Mouse (Mus musculus): ENCODE results near the gene Nmd3. TPM values are rescaled to one million over a fixed set of nuclear protein-coding genes. Genes with fewer than 3 reads are reported as not detected.

Gene Nmd3
- polyA plus RNA-seq, 1 experiment from 2014 or later: 119 TPM

GRCm38 (mm10) chr3:69765206-69765605 is 43.4 kb downstream of the Nmd3 start:
- Histone ChIP-seq H3K4me2 (replicated peaks) (no peak overlapping the region), H3K27me3 (no peaks in the 10 kb centered on the region), H3K27ac (no peak overlapping the region), H3K4me1 (no peaks in the 10 kb centered on the region), H3K9ac (no peak overlapping the region), H3K36me3 (0 out of 2 replicates have a peak, but pooled peaks cover 5% of the 10 kb centered on the region), H3K9me3 (no peaks in the 10 kb centered on the region), H3K4me3 (no peak overlapping the region)
- 95% methylated on average over 11 of the region's 11 CpGs for WGBS
- no peak for ATAC-seq (ENCODE audit: insufficient number of reproducible peaks, insufficient read depth, low FRiP score, low TSS enrichment)

DNA sequence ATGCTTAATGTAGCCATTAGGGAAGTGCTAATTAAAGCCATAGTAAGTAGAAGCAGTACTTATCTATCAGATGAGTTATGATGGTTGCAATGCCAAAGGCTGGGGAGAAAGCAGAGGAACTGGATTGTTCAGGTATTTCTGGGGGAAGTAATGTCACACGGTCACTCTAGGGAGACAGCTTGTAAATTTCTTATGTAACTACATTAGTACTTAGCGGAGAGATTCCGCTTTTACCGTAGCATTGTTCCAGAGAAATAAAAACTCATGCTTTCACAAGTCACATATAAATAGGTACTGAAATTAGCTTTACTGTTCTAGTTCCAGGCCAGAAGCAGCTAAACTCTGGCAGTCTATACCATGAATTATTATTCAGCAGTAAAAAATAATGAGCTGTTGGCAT is 47.4 kb downstream of the Nmd3 start:
- no peak overlapping the region for H3K27ac ChIP-seq
- H3K4me2 ChIP-seq (replicated peaks): no peak overlapping the region

GRCm38 (mm10) chr3:69773356-69773755 is 51.6 kb downstream of the Nmd3 start:
- no peaks in the 10 kb centered on the region for H3K27me3 ChIP-seq
- H3K27ac ChIP-seq: no peak overlapping the region
- WGBS: 87% methylated on average over 4 of the region's 4 CpGs
- H3K9me3 ChIP-seq: no peaks in the 10 kb centered on the region
- no peak overlapping the region for H3K4me2 ChIP-seq (replicated peaks)
- H3K36me3 ChIP-seq: no peaks in the 10 kb centered on the region
- ATAC-seq (ENCODE audit: insufficient number of reproducible peaks, insufficient read depth, low FRiP score, low TSS enrichment): no peak
- H3K4me1 ChIP-seq: no peaks in the 10 kb centered on the region
- H3K9ac ChIP-seq: no peak overlapping the region
- no peak overlapping the region for H3K4me3 ChIP-seq

More for the DNA sequence above, 47.4 kb downstream of the Nmd3 start:
- Histone ChIP-seq H3K9me3 (no peaks in the 10 kb centered on the region), H3K4me3 (no peak overlapping the region), H3K4me1 (no peaks in the 10 kb centered on the region), H3K27me3 (no peaks in the 10 kb centered on the region), H3K9ac (no peak overlapping the region), H3K36me3 (0 out of 2 replicates have a peak, but pooled peaks cover 5% of the 10 kb centered on the region)
- 91% methylated on average over 4 of the region's 4 CpGs for WGBS
- no peak for ATAC-seq (ENCODE audit: insufficient number of reproducible peaks, insufficient read depth, low FRiP score, low TSS enrichment)

DNA sequence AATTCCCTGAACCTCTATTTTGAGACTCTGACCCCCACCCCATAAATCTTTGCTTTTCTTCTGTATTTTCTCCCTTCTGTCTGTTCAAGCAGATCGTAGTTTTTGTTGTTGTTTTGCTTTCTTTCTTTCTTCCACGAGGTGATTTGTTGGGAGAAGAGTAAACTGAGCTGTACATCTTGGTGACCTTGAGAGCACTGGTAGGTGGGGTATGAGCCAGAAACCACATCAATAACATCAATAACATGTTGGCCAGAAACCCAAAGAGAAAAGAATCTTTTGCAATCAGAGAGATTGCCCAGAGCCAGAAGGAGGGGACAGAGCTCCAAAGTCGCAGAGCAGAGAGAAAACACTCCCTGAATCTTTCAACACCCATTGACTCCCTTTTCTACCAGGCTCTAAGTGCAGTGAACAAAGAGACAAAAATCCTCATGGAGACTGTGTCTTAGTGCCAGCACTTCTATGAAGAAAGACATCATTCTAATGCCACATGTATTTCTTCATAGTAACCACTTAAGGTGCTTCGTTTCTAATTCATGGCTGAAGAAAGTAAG is 57.5 kb downstream of the Nmd3 start:
- no peaks in the 10 kb centered on the region for H3K27me3 ChIP-seq
- 76% methylated on average over 4 of the region's 4 CpGs for whole genome bisulfite sequencing
- H3K36me3 ChIP-seq: no peaks in the 10 kb centered on the region
- H3K4me3 ChIP-seq: no peak overlapping the region
- H3K4me2 ChIP-seq (replicated peaks): no peak overlapping the region
- no peaks in the 10 kb centered on the region for H3K4me1 ChIP-seq
- no peak for ATAC-seq (ENCODE audit: insufficient number of reproducible peaks, insufficient read depth, low FRiP score, low TSS enrichment)
- H3K9ac ChIP-seq: no peak overlapping the region
- H3K9me3 ChIP-seq: no peaks in the 10 kb centered on the region
- no peak overlapping the region for H3K27ac ChIP-seq

- no peak overlapping the region for H3K27ac ChIP-seq
- H3K9me3 ChIP-seq: no peaks in the 10 kb centered on the region
- no peaks in the 10 kb centered on the region for H3K36me3 ChIP-seq
- WGBS: 68% methylated on average over 3 of the region's 3 CpGs
- H3K9ac ChIP-seq: no peak overlapping the region
- no peaks in the 10 kb centered on the region for H3K4me1 ChIP-seq
- H3K27me3 ChIP-seq: no peaks in the 10 kb centered on the region
- ATAC-seq (ENCODE audit: insufficient number of reproducible peaks, insufficient read depth, low FRiP score, low TSS enrichment): no peak
- no peak overlapping the region for H3K4me3 ChIP-seq
- H3K4me2 ChIP-seq (replicated peaks): no peak overlapping the region
Observed at GRCm38 (mm10) chr3:69792823-69793417, 71.1 kb downstream of the Nmd3 start.

GRCm38 (mm10) chr3:69797533-69797932 is 75.7 kb downstream of the Nmd3 start:
- no peak for ATAC-seq (ENCODE audit: insufficient number of reproducible peaks, insufficient read depth, low FRiP score, low TSS enrichment)
- no peaks in the 10 kb centered on the region for H3K36me3 ChIP-seq
- no peaks in the 10 kb centered on the region for H3K4me1 ChIP-seq
- H3K9ac ChIP-seq: no peak overlapping the region
- no peak overlapping the region for H3K27ac ChIP-seq
- no peak overlapping the region for H3K4me3 ChIP-seq
- H3K9me3 ChIP-seq: no peaks in the 10 kb centered on the region
- WGBS: 81% methylated on average over 4 of the region's 4 CpGs
- H3K27me3 ChIP-seq: no peaks in the 10 kb centered on the region
- no peak overlapping the region for H3K4me2 ChIP-seq (replicated peaks)

DNA sequence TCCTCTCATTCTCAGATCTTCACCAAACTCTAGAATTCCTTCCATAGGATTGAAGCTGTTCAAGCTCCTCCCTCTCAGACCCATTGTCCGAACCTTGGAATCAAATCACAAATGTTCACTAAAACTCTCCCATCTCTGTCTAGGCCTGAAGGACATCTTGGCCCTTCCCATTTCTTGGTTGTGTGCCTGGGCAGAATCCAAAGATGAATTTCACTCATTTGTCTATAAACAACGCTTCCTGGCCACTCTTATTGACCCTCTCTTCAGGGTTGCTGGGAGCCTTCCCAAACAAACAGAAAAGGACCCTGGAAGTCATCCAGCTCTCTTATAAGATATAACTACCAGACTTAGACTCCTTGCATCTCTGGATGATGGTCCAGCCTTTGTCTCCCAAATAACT is 76.2 kb downstream of the Nmd3 start:
- H3K36me3 ChIP-seq: no peaks in the 10 kb centered on the region
- 85% methylated on average over 2 of the region's 2 CpGs for WGBS
- H3K4me3 ChIP-seq: no peak overlapping the region
- no peak overlapping the region for H3K4me2 ChIP-seq (replicated peaks)
- no peak overlapping the region for H3K27ac ChIP-seq
- H3K27me3 ChIP-seq: no peaks in the 10 kb centered on the region
- no peaks in the 10 kb centered on the region for H3K4me1 ChIP-seq
- H3K9ac ChIP-seq: no peak overlapping the region
- H3K9me3 ChIP-seq: no peaks in the 10 kb centered on the region
- ATAC-seq (ENCODE audit: insufficient number of reproducible peaks, insufficient read depth, low FRiP score, low TSS enrichment): no peak

GRCm38 (mm10) chr3:69799096-69799495 is 77.3 kb downstream of the Nmd3 start:
- Histone ChIP-seq H3K36me3 (no peaks in the 10 kb centered on the region), H3K27ac (no peak overlapping the region), H3K4me1 (no peaks in the 10 kb centered on the region), H3K4me3 (no peak overlapping the region), H3K4me2 (replicated peaks) (no peak overlapping the region), H3K9ac (no peak overlapping the region), H3K27me3 (no peaks in the 10 kb centered on the region), H3K9me3 (no peaks in the 10 kb centered on the region)
- ATAC-seq (ENCODE audit: insufficient number of reproducible peaks, insufficient read depth, low FRiP score, low TSS enrichment): no peak
- 82% methylated on average over 1 of the region's 1 CpGs for WGBS

- no peak overlapping the region for H3K9ac ChIP-seq
- no peak overlapping the region for H3K27ac ChIP-seq
- H3K4me1 ChIP-seq: no peaks in the 10 kb centered on the region
- H3K4me3 ChIP-seq: no peak overlapping the region
- H3K9me3 ChIP-seq: no peaks in the 10 kb centered on the region
- H3K4me2 ChIP-seq (replicated peaks): no peak overlapping the region
- no peaks in the 10 kb centered on the region for H3K27me3 ChIP-seq
- ATAC-seq (ENCODE audit: insufficient number of reproducible peaks, insufficient read depth, low FRiP score, low TSS enrichment): no peak
- H3K36me3 ChIP-seq: no peaks in the 10 kb centered on the region
- 71% methylated on average over 7 of the region's 7 CpGs for WGBS
Observed at GRCm38 (mm10) chr3:69800829-69801384, 79.1 kb downstream of the Nmd3 start.

GRCm38 (mm10) chr3:69803137-69803536 is 81.4 kb downstream of the Nmd3 start:
- H3K9ac ChIP-seq: no peak overlapping the region
- WGBS: 84% methylated on average over 1 of the region's 1 CpGs
- no peaks in the 10 kb centered on the region for H3K4me1 ChIP-seq
- no peak overlapping the region for H3K4me3 ChIP-seq
- H3K27ac ChIP-seq: no peak overlapping the region
- no peak for ATAC-seq (ENCODE audit: insufficient number of reproducible peaks, insufficient read depth, low FRiP score, low TSS enrichment)
- H3K4me2 ChIP-seq (replicated peaks): no peak overlapping the region
- H3K27me3 ChIP-seq: no peaks in the 10 kb centered on the region
- no peaks in the 10 kb centered on the region for H3K9me3 ChIP-seq
- no peaks in the 10 kb centered on the region for H3K36me3 ChIP-seq

Measured in embryonic facial prominence, embryonic 12.5 days (tissue).